Mouse (Mus musculus) midbrain, embryonic 11.5 days (tissue): ENCODE measurements around the gene Lrch1. TPM values are rescaled to one million over a fixed set of nuclear protein-coding genes. Genes with fewer than 3 reads are reported as not detected.
A peak's percentile ranks its signal among the peaks of the same experiment; 100 is the strongest.

Experiments
- ATAC-seq: fragments of 200-750 bp; cut with Nextera tagmentation; 2 replicates; pipeline ENCODE4 v1.8.0; 2017; ENCODE audit warnings: moderate TSS enrichment, moderate library complexity; ENCODE audit not compliant: low FRiP score
- DNase-seq: peaks from one replicate; pipeline ENCODE4 v3.0.0; 2015; ENCODE audit warnings: low spot score; ENCODE audit errors: missing footprints
- H3K27ac ChIP-seq: fragments of 300-500 bp; sonication (generic); 2 replicates; pipeline ENCODE4 v1.5.1; 2014; ENCODE audit warnings: low read depth, low read length
- H3K27me3 ChIP-seq: fragments of 300-500 bp; sonication (generic); 2 replicates; pipeline ENCODE4 v1.6.1; 2014; ENCODE audit warnings: mild to moderate bottlenecking, low read length, moderate library complexity, mixed read lengths; ENCODE audit not compliant: control insufficient read depth, insufficient read depth
- H3K36me3 ChIP-seq: fragments of 300-500 bp; sonication (generic); 2 replicates; pipeline ENCODE4 v1.6.1; 2014; ENCODE audit warnings: mild to moderate bottlenecking, low read length, moderate library complexity, mixed read lengths; ENCODE audit not compliant: control insufficient read depth, insufficient read depth
- H3K4me1 ChIP-seq: fragments of 300-500 bp; sonication (generic); 2 replicates; pipeline ENCODE4 v1.6.1; 2014; ENCODE audit warnings: low read length; ENCODE audit not compliant: control insufficient read depth, insufficient read depth
- H3K4me2 ChIP-seq: fragments of 300-500 bp; sonication (generic); 2 replicates; pipeline ENCODE4 v1.6.1; 2014; ENCODE audit warnings: mild to moderate bottlenecking, moderate library complexity
- H3K4me3 ChIP-seq: fragments of 300-500 bp; sonication (generic); 2 replicates; pipeline ENCODE4 v1.5.1; 2014; ENCODE audit warnings: low read depth, low read length
- H3K9ac ChIP-seq: fragments of 300-500 bp; sonication (generic); 2 replicates; pipeline ENCODE4 v1.6.1; 2014; ENCODE audit warnings: low read length
- H3K9me3 ChIP-seq: fragments of 300-500 bp; sonication (generic); 2 replicates; pipeline ENCODE4 v1.6.1; 2016; ENCODE audit warnings: low read length; ENCODE audit not compliant: control insufficient read depth
- WGBS: fragments of 180-500 bp; shearing (Covaris S2); extraction: QIAGEN DNeasy Blood & Tissue Kit; methylation state at CpG from one replicate; pipeline ENCODE4 v1.1.7; 2014; 5-methylcytosine and 5-hydroxymethylcytosine counted together
- polyA plus RNA-seq: library from polyadenylated mRNA; unstranded; fragments of >200 nt; fragmentation: Nextera tagmentation; extraction: Ambion mirVana; gene quantifications from 2 replicates; pipeline ENCODE4 v1.2.1, GENCODE M21; 2014

Gene Lrch1
- polyA plus RNA-seq, 1 experiment from 2014 or later, result 5.8 TPM

- Histone ChIP-seq H3K27me3 (no peaks in the 10 kb centered on the region), H3K4me3 (no peak overlapping the region), H3K4me1 (peaks cover 2% of the 10 kb centered on the region; the same call in 1 of the 2 replicates), H3K36me3 (no peaks in the 10 kb centered on the region), H3K9ac (no peak overlapping the region), H3K9me3 (no peaks in the 10 kb centered on the region), H3K4me2 (no peak overlapping the region), H3K27ac (no peak overlapping the region)
- ATAC-seq (no peak), DNase-seq (no peak)
- WGBS, result 81% methylated on average over 1 of the region's 1 CpGs
Measured at GRCm38 (mm10) chr14:74859154-74859553, 88.5 kb downstream of the Lrch1 start.

- Histone ChIP-seq H3K27ac (no peak overlapping the region), H3K4me1 (peaks cover 14% of the 10 kb centered on the region), H3K9ac (no peak overlapping the region), H3K36me3 (no peaks in the 10 kb centered on the region), H3K4me2 (no peak overlapping the region), H3K4me3 (no peak overlapping the region), H3K9me3 (no peaks in the 10 kb centered on the region), H3K27me3 (no peaks in the 10 kb centered on the region)
- 91% methylated on average over 8 of the region's 8 CpGs for WGBS
- DNase-seq, result no peak
- ATAC-seq, result no peak
Measured at GRCm38 (mm10) chr14:74855429-74855828, 92.2 kb downstream of the Lrch1 start.

DNA sequence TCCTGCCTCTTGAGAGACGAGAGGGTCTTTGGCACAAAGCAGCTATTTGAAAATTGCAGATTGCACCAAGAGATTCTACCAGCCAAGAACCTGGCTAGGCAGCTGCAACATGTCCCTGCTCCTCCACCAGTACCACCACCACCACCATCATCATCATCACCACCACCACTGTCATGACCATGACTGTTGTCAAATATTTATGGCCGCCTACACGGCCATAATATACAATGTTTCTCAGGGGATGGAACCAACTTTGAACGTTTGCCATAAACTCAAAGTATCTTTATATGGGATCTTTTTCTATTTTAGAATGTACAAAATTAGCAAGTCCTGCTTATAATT lies 93.9 kb downstream of the Lrch1 start:
- Histone ChIP-seq H3K27ac (no peak overlapping the region), H3K36me3 (no peaks in the 10 kb centered on the region), H3K9ac (no peak overlapping the region), H3K4me3 (no peak overlapping the region), H3K9me3 (no peaks in the 10 kb centered on the region), H3K4me1 (peaks cover 14% of the 10 kb centered on the region), H3K27me3 (no peaks in the 10 kb centered on the region), H3K4me2 (no peak overlapping the region)
- WGBS, result 87% methylated on average over 4 of the region's 4 CpGs
- ATAC-seq (no peak), DNase-seq (no peak)

GRCm38 (mm10) chr14:74852965-74853758 lies 94.5 kb downstream of the Lrch1 start:
- no peaks in the 10 kb centered on the region for H3K9me3 ChIP-seq
- H3K4me2 ChIP-seq, result no peak overlapping the region
- no peak for ATAC-seq
- no peak overlapping the region for H3K4me3 ChIP-seq
- DNase-seq, result peak; percentile 89
- peaks cover 14% of the 10 kb centered on the region for H3K4me1 ChIP-seq
- no peaks in the 10 kb centered on the region for H3K27me3 ChIP-seq
- H3K36me3 ChIP-seq, result no peaks in the 10 kb centered on the region
- WGBS, result 49% methylated on average over 16 of the region's 16 CpGs
- 0 out of 2 replicates have a peak overlapping the region, but pooled peaks have one; percentile 2 for H3K27ac ChIP-seq
- no peak overlapping the region for H3K9ac ChIP-seq

DNA sequence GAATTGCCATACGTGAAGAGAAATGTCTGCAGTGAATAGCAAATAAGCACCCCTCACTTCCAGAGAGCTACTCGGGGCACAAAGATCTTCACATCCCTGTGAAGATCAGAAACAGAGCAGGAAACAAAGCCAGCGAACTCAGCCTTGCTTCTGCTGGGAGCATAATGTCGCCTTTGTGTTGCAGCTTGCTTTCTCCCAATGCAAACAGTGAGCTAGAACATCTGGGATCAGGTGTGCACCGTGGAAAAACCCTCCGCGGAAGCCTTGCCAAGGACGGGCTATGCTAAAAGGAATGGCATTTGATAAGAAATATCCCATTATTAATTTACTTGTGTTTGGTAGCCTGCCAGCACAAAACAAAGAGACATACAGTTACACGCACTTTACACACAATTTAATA lies 95.8 kb downstream of the Lrch1 start:
- Histone ChIP-seq H3K27ac (no peak overlapping the region), H3K9ac (peak overlapping the region; percentile 33; the same call in 1 of the 2 replicates), H3K36me3 (no peaks in the 10 kb centered on the region), H3K27me3 (no peaks in the 10 kb centered on the region), H3K4me3 (no peak overlapping the region), H3K4me2 (no peak overlapping the region), H3K9me3 (no peaks in the 10 kb centered on the region), H3K4me1 (peaks cover 14% of the 10 kb centered on the region)
- DNase-seq (no peak), ATAC-seq (no peak)
- WGBS, result 50% methylated on average over 9 of the region's 9 CpGs

GRCm38 (mm10) chr14:74849020-74849419 lies 98.7 kb downstream of the Lrch1 start:
- Histone ChIP-seq H3K36me3 (no peaks in the 10 kb centered on the region), H3K4me1 (peaks cover 12% of the 10 kb centered on the region), H3K27me3 (no peaks in the 10 kb centered on the region), H3K4me3 (no peak overlapping the region), H3K9me3 (no peaks in the 10 kb centered on the region), H3K9ac (no peak overlapping the region), H3K27ac (no peak overlapping the region), H3K4me2 (no peak overlapping the region)
- ATAC-seq (no peak), DNase-seq (no peak)
- 90% methylated on average over 6 of the region's 6 CpGs for WGBS

- no peaks in the 10 kb centered on the region for H3K36me3 ChIP-seq
- no peaks in the 10 kb centered on the region for H3K27me3 ChIP-seq
- H3K9me3 ChIP-seq, result no peaks in the 10 kb centered on the region
- WGBS, result 95% methylated on average over 5 of the region's 5 CpGs
- peaks cover 11% of the 10 kb centered on the region for H3K4me1 ChIP-seq
- no peak overlapping the region for H3K27ac ChIP-seq
- no peak overlapping the region for H3K4me3 ChIP-seq
- H3K4me2 ChIP-seq, result no peak overlapping the region
- no peak for ATAC-seq
- peak; percentile 73 for DNase-seq
- H3K9ac ChIP-seq, result no peak overlapping the region
Measured at GRCm38 (mm10) chr14:74848224-74848623, 99.5 kb downstream of the Lrch1 start.

DNA sequence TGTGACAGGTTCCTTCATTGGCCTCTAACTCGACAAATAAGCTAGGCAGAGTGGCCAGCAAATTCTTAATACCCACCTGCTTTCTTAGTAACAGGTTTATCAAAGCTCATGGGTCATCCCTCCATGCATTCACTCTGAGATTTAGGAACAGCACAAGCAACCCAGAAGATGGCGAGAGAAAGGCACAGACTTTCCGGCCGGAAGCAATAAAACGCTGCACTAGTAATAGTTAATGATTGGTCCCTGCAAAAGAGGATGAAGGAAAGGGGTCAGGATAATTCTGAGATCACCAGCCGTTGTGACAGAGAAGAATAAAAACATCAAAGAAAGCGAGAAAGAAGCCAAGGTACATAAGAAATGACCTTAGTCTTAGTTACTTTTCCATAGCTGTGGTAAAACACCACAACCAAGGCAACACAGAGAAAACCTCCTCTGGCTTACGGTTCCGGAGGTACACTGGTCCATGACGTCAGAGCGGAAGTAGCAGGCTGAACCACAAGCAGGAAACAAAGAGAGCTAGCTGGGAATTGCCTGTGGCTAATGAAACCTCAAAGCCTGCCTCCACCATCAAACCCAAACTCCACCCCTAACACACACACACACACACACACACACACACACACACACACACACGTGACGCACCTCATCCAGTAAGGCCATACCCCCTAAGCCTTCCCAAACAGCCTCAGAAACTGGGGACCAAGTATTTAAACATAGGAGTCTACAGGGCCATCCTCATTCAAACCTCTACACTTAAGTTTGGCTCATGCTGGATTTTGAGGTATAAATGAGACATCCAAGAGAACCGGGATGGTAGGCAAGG lies 100.2 kb downstream of the Lrch1 start:
- Histone ChIP-seq H3K27me3 (no peaks in the 10 kb centered on the region), H3K4me1 (peaks cover 5% of the 10 kb centered on the region; the same call in 1 of the 2 replicates), H3K4me2 (no peak overlapping the region), H3K27ac (no peak overlapping the region), H3K9me3 (no peaks in the 10 kb centered on the region), H3K9ac (no peak overlapping the region), H3K36me3 (no peaks in the 10 kb centered on the region), H3K4me3 (no peak overlapping the region)
- ATAC-seq, result no peak
- DNase-seq, result peak; percentile 53
- WGBS, result 79% methylated on average over 14 of the region's 14 CpGs

DNA sequence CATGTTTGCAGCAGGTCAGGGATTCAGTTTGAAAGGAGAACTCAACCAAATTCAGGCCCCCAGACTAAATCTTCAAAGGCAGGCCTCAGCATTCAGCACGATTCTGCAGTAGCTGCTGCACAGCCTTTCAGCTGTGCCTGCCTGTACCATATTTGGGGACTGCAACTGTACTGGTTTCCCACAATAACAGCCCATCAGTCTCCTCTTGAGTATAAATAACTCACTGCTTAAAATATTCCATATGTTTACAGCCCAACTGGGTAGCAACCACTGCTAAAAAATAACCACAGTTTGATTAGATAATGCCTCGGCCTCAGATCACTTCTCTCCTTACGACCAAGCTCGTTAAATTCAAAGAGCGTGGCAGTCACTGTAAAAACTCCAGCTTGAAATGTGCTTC lies 101.0 kb downstream of the Lrch1 start:
- H3K4me3 ChIP-seq, result no peak overlapping the region

More for the DNA sequence above, 101.0 kb downstream of the Lrch1 start:
- Histone ChIP-seq H3K9me3 (no peaks in the 10 kb centered on the region), H3K4me2 (no peak overlapping the region), H3K27ac (no peak overlapping the region; the same call in 1 of the 2 replicates), H3K4me1 (peaks cover under 1% of the 10 kb centered on the region; the same call in 1 of the 2 replicates), H3K36me3 (no peaks in the 10 kb centered on the region), H3K9ac (no peak overlapping the region), H3K27me3 (no peaks in the 10 kb centered on the region)
- ATAC-seq, result no peak
- WGBS, result 75% methylated on average over 5 of the region's 5 CpGs
- DNase-seq, result no peak
